Mouse (Mus musculus) ovary, postnatal 10 days (tissue): ENCODE measurements around the gene Cd8b1.
"Not testable (repeated sequence)": the region's sequence is repeated elsewhere in the genome, so short reads cannot be mapped to it uniquely, and the experiment has no call there.

ENCODE experiments used
- DNase-seq: peaks from one replicate; pipeline ENCODE4 v3.0.0; 2022; ENCODE audit warnings: low spot score

Cd8b1 gene

DNA sequence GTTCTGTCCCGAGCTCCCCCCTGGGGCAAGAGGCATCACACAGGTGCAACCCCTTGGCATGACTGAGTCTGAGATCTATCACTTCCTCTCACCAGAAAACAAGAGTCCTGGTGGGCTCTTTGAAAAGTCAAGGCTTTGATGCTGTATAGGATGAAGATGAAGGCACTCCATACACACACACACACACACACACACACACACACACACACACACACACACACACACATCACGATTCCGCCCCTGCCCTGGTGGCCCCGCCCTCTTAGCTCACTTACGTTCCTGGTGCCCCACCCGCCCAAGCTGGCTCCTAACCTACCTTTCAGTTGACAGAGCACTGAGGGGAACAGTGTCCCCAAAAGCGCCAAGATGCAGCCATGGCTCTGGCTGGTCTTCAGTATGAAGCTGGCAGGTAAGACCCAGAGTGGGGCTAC lies at the start of gene Cd8b1:
Gene Cd8b1 (plus strand): TSS at position 298 of the 431 bp plus-strand sequence.
- no peak for DNase-seq

- DNase-seq, result no peak
Measured at GRCm38 (mm10) chr6:71273715-71274114, 48.9 kb upstream of the Cd8b1 start.

DNA sequence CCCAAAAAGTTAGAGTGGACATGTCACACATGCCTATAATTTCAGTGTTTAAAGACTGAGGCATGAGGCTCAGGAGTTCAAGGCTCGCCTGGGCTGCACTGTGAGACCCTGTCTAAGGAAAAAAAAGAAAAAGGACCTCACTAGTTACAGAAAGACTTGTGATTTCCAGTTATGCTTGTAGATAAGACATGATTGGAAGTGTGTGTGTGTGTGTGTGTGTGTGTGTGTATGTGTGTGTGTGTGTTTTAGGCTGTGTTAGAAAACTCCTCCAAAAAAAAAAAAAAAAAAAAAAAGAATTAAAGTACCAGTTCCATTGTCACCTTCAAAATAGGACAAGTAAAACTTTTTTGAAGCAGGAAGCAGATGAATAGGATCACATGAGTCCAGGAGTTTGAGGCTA lies 48.0 kb upstream of the Cd8b1 start:
- DNase-seq, result no peak

GRCm38 (mm10) chr6:71279418-71279817 lies 43.2 kb upstream of the Cd8b1 start:
- DNase-seq, result no peak

DNA sequence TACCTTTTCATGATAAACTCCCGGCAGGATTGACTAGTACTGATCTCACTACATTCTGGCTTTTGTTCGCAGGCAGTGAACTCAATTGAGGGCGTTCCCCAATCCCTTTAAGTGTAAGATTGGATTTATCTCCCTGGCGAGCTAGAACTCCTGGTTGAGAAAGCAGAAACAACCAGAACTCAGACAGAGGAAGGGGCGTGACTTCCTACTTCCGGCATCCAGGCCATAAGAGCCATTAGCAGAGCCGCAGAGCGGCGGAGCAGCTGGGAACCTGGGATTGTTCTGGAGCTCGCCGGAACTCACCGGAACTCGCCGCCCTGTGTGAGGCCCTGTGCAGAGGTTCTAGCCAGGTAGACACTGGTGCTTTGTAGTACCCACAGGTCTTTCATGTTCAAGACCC lies 29.1 kb upstream of the Cd8b1 start:
- DNase-seq, result no peak

DNA sequence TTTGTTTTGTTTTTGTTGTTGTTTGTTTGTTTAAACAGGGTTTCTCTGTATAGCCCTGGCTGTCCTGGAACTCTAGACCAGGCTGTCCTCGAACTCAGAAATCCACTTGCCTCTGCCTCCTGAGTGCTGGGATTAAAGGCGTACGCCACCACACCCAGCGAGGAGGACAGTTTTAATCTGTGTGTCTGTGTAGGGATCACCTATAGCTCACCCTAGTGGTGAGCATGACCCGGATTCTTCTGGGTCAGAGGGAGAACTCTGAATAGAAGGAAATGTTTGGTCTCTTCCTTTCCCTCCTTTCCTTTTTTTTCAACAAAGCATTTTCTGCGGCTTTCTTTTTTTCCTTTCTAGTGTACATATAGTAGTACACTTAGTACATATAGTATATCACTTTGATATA lies 27.3 kb upstream of the Cd8b1 start:
- DNase-seq, result no peak

GRCm38 (mm10) chr6:71298051-71298450 lies 24.5 kb upstream of the Cd8b1 start:
- no peak for DNase-seq

DNA sequence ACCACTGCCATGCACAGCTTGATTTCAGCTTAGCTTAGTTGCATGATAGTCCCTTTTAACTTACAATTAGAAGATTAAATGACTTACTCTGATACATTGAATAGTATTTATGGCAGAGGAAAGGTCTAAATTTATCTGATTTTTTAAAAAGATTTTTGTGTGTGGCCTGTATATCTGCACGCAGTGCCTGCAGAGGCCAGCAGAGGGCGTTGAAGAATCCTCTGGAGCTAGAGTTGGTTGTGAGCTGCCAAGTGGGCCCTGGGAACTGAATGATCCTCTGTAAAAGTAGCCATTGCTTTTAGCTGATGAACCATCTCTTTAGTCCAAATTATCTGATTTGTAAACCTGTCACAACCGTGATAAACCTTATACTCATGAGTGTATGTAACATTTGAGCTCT lies 23.8 kb upstream of the Cd8b1 start:
- DNase-seq, result no peak

GRCm38 (mm10) chr6:71302097-71302731 lies 20.4 kb upstream of the Cd8b1 start:
- no peak for DNase-seq

DNA sequence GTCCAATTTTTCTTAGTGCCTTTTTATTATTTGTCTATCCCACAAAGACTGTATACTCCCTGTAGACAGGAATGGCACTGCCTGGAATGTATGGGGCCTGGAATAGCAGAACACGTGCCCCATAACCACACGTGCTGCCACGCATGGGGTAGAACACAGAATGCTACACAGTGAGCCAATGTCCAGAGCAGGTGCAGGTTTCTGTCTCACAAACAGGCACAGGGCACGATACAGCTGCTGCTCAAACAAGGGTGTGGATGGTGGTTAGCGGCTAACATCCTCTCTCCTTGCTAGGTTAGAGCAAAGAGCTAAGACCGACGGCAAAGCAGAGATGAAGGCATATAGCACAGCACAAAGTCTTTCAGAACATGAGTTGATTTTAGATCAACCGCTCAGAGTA lies 15.1 kb upstream of the Cd8b1 start:
- DNase-seq, result no peak

GRCm38 (mm10) chr6:71321826-71322283 lies 733 bp upstream of the Cd8b1 start, which contains the start of gene Smyd1:
Gene Smyd1, minus strand, starts transcription at chr6:71322233.
- DNase-seq, result no peak

GRCm38 (mm10) chr6:71324816-71325215 lies 2.2 kb downstream of the Cd8b1 start:
- DNase-seq, result no peak

DNA sequence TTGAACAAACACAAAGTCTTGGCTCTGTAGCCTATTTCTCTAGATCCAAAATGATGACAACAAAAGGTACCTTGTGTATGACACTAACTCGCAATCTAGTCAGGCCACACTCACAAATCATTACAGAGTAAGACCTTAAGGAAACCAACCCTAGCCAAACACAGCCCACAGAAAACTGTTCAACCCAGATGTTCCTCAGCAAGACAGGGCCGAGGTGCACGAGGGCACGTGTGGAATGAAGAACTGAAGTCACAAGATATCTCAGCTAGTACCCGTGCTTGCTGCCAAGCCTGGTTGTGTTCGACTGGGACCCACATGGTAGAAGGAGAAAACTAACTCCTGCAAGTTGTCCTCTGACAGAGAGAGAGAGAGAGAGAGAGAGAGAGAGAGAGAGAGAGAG lies 7.3 kb downstream of the Cd8b1 start:
- no peak for DNase-seq

DNA sequence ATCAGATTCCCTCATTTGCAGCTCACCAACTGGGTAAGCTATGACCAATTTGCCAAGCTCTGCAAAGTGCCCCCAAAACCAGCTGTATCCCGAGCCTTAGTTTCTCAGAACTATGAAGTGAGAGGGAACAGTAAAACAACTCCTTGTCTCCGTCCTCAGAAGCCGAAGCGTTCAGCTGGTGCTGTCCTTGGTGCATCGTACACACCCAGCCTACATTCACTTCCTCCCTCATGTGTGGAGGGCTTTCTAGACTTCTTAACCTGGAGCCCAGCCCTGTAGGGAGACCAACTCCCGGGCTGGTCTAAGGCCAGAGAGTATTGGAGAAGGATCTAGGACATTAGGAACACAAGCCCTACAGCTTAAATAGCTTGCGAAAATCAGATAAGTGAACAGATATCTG lies 7.9 kb downstream of the Cd8b1 start:
- no peak for DNase-seq

GRCm38 (mm10) chr6:71331491-71331890 lies 8.9 kb downstream of the Cd8b1 start:
- not testable (repeated sequence) for DNase-seq

- DNase-seq, result no peak
Measured at GRCm38 (mm10) chr6:71332236-71332965, 9.8 kb downstream of the Cd8b1 start.

DNA sequence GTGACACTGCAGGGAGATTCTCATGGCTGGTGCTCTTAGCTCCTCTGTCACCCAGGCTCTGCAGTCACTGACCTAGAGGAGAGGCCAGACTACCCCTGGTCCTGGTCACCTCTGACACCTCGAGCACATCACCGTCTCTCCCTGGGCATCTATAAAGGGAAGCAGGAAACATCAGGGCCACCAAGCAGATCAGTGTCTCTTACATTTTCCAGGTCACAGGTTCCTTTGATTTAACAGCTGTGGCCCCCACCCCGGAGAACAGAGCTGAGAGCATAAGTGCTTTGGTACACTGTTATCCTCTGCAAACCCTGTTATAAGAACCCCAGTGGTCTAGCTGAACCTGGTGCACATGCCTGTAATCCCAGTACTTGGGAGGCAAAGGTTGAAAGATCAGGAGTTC lies 10.4 kb downstream of the Cd8b1 start:
- DNase-seq, result no peak

GRCm38 (mm10) chr6:71333578-71334273 lies 11.1 kb downstream of the Cd8b1 start:
- no peak for DNase-seq

- no peak for DNase-seq
Measured at GRCm38 (mm10) chr6:71337666-71338065, 15.1 kb downstream of the Cd8b1 start.

GRCm38 (mm10) chr6:71338941-71339340 lies 16.4 kb downstream of the Cd8b1 start:
- DNase-seq, result no peak

GRCm38 (mm10) chr6:71339351-71339750 lies 16.8 kb downstream of the Cd8b1 start:
- DNase-seq, result no peak

- DNase-seq, result no peak
Measured at GRCm38 (mm10) chr6:71341179-71341578, 18.6 kb downstream of the Cd8b1 start.

DNA sequence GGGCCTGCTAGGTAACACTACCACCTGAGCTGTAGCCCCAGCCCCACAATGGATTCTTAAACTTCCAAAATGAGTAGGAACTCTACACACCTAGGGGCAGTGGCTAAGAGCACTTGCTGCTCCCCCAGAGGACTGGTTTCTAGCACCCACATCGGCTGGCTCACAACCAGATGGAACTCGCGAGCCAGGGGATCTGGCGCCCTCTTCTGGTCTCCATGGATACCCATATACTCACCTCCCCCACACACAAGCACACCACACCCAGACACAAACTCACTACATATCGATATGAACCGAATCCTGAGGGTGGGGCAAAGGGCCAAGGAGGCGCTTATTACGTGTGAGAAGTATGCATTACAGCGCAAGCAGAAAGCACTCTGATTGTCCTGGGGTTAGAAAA lies 25.4 kb downstream of the Cd8b1 start:
- DNase-seq, result no peak
